Mouse (Mus musculus) cerebellum, adult 2 months (tissue): ENCODE results near the gene Slc8a3.

Source experiments
- CTCF ChIP-seq: fragments of 200-500 bp; IDR thresholded peaks from 2 replicates; pipeline ENCODE4 v1.5.1; 2011; ENCODE audit warnings: low read depth, mild to moderate bottlenecking, control low read depth, low read length, moderate library complexity, borderline replicate concordance; ENCODE audit not compliant: insufficient read depth
- POLR2A ChIP-seq: fragments of 200-500 bp; IDR thresholded peaks from 2 replicates; pipeline ENCODE4 v1.6.1; 2011; ENCODE audit warnings: low read length, control low read depth, borderline replicate concordance; ENCODE audit not compliant: insufficient read depth

DNA sequence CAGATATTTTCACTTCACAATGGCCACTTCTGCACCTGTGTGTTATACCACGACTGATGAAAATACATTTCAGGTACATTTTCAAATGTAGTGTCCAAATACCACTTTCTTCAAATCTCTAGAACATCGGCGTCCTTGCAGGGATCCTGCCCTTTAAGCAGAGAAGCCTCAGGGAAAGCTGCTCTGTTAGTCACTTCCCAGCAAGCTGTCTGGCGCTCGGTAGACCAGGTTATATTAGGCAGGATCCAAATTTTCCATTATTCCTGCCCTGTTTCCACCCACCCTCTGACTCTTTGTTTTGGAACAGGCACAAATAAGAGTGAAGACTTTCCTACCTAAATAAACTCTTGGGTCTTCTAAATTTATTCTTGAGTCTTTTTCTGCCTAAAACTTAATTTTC is 63.7 kb downstream of the Slc8a3 start:
- TF ChIP-seq CTCF (no peak), POLR2A (no peak)
